Mouse (Mus musculus) spleen, embryonic (tissue): Measurements from ENCODE around the gene Mamdc2.

Experiments
- CTCF ChIA-PET: fragments of 350-600 bp; sonication (Branson Sonifier 250); formaldehyde crosslinking; loops from one replicate; lab custom pipeline; 2022; lab: Charles Lee

Mamdc2 gene

DNA sequence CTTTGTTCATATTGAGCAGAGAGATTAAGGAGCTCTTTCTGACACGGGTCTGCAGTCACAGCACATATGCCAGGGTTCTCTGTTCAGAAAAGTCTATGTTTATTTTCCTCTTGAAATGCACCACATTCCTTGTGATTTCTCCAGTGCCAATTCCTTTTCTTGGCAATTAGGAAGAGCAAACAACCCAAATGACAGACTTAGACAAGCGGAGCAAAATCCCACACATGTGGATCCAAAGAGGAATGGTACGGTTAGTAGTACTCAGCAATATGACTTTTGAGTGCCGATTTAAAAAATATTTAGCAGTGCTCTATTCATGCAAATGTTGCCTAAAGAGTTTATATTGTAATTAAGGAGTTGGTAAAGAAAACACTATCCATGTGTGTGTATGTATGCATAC, 87.7 kb downstream of the Mamdc2 start:
- CTCF ChIA-PET = no interaction called here

DNA sequence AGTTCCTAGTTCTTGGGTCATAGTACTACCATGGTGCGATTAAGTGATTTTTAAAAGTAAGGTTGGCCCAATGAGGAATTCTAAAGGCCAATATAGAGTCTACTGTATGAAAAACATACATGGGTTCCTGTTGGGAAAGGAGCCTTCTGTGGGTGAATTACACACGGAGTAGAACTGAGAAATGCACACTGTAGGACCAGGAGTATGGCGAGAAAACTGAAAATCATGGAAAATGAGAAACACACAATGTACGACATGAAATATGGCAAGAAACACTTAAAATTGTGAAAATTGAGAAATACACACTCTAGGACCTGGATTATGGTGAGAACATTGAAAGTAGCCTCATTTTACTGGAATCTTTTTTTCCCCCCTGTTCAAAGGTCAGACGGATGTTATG, 91.0 kb downstream of the Mamdc2 start:
- CTCF ChIA-PET = interaction anchor here (0.6 kb wide), 1 partner anchor 1126 kb away, joined by 3 read pairs; no protein-coding TSS in a partner anchor

DNA sequence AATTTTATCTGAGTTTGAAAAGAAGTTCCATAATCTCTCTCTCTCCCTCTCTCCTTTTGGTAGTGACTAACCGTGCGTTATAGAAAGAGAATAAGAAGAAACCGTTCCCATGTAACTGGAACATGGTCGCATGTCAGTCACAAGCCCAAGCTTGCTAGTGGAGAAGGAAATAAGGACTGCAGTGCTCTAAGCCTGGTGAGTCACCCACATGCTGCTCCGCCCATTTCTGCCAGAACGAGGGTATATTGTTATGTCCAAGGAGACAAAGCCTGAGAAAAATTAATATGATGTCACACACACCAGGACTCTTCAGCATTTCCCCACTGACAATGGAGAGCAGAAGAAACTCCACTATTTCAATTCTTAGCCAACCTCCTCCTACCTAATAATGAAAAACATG, 93.5 kb downstream of the Mamdc2 start:
- CTCF ChIA-PET = interaction anchor here (0.6 kb wide), 1 partner anchor 201 kb away, joined by 3 read pairs; no protein-coding TSS in a partner anchor

DNA sequence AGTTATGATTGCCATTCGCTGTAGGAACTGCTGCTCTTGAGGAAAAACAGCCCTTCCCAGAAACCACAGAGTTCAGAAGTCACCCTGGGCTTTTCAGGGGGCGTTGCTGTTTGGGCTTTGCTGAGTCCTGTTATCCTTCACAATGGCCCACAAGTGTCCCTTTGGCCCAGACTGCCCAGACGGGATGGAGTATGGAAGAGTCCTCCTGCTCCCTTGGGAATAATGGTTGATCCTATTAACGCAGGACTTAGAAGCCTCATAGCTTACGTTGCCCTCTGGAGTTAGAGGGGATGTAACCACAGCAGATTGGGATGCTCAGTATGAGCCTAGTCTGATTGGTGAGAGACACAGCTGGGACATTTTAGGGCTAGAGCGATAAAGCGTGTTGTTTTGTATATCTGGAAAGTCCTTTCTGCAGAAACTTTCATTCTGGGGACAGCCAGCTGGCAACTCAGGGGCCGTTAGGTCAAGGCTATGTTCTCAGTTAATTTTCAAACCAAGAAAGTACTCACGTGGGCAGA, 94.3 kb downstream of the Mamdc2 start:
- CTCF ChIA-PET = no interaction called here

DNA sequence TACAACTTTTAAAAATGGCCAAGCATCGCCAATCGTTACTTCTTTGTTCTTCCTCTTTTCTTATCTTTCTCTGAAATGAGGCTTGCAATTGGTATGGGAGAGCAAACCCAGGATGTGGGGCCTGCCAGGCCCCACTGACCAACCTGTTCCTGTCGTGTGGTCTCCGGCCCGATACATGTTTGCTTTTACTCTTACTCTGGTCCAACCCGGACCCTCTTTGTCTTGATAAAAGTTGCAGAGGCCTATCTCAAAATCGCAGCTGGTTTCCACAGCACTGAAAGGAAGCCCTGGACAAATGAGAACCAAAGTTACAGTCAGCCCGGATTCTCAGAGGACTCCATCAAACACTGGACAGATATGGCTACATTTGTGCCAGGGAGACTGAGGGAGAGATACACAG, 95.1 kb downstream of the Mamdc2 start:
- CTCF ChIA-PET = no interaction called here

DNA sequence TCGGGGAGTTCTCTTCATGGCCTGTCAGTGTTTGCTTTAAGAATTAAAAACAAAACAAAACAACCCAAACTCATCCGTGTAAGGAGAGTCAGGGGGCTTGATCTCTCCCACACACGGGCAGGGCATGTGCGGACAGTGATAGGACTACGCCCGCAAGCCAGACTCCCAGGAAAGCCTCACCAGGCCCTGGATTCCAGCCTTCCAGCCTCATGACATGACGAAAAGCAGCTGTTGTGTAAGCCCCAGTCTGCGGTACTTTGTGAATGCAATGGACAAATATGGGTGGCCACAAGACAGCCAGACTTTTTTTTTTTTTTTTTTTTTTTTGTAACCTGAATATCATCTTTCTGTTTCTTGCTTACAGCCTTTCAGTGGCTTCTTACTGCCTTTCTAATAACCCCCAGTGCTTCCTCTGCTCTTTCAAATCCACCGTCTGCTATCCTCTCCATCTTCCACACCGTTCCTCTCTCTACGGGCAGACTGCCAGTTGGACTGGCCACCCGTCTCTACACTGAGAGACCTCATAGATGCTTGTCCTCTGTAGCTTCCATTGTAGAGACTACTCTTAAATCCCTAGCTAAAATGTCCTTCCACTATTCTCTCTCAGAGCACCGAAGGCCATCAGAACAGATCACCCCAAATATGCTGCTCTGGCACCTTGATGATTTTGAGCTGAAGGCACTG, 96.3 kb downstream of the Mamdc2 start:
- CTCF ChIA-PET = no interaction called here

DNA sequence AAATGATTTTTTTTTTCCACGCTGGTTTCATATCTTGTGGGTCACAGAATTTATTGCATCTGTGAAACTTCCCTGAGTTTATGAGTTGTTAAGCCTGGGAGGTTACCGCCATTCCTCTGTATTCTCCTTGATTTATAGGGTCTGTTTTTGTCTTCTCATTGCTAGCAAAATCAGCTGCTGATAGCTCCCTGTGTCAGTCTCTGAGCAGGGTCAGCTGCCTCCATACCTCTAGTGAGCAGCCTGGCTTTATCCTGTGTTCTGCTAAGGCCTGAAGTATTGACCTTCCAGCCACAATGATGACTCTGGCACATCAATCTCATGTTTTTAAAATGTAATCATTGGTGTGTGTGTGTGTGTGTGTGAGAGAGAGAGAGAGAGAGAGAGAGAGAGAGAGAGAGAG, 98.3 kb downstream of the Mamdc2 start:
- CTCF ChIA-PET = no interaction called here

DNA sequence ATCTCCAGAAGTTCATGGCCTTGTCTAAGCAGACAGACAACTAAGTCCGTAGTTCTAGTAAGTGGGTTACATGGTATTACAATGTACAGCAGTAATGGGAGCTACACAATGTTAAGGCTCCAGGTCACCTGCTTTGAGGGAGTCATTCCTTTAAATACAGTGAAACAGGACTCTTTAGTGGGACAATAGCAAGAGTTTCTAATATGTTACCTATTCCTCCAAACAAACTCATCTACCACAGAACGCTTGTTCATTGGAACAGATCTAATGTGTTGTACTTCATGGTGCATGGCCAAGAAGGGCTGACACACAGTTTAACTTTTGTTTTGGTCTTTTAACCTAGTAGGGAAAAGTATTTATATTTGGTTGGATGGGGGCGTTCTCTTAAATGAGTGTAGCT, 105.5 kb downstream of the Mamdc2 start:
- CTCF ChIA-PET = no interaction called here

DNA sequence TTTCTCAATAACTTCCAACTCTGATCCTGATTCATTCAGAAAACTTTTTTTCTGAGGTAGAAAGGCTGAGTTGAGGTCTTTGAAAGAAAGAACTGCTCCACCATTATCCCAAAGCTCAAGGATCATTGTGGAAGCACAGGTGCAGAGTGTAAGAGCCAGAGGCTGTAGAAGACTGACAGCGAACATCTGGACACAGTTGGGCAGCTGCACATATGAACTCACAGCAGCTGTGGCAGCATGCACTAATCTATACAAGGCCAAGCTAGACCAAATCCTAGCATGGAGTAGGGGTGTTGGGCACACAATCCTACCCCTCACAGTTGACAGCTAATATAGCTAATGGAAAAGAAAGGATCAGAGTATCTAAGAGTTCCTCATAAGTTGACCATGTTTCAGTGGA, 115.4 kb downstream of the Mamdc2 start:
- CTCF ChIA-PET = no interaction called here

DNA sequence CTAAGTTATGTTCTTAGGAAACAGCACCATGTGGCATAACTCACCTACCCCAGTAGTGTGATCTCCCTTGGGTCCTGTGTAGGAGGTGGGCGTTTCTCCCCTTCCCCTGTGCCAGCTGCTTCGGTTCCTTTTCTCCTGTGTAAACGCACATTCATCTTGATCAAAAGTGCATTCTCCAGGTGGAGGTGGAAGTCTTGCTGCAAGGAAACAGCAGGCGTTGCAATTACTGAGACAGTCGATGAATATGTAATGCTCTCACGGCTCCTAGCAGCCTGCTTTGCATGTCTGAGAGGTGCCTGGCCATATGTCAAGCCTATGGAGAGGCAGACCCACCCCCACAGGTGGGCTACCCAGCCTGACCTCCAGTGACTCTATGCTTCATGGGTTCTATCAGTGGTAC, 117.4 kb downstream of the Mamdc2 start:
- CTCF ChIA-PET = no interaction called here

DNA sequence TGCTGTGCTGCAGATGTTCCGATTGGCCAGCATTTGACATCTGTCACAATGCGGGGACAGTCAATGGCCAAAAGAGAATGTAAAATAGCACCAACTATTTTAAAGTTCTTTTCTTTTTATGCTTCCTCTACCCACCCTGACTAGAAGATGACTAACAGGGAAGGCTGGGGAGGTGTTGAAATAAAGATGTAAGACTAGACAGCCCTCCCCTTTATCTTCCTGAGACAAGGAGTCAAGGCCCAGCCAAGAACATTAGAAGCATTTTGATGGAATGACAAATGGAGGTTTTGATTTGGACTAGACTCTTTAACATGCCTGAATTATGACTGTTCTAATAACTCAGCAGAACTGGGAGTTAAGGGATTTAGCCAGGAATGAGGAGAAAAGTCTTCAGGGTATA, 118.9 kb downstream of the Mamdc2 start:
- CTCF ChIA-PET = no interaction called here

DNA sequence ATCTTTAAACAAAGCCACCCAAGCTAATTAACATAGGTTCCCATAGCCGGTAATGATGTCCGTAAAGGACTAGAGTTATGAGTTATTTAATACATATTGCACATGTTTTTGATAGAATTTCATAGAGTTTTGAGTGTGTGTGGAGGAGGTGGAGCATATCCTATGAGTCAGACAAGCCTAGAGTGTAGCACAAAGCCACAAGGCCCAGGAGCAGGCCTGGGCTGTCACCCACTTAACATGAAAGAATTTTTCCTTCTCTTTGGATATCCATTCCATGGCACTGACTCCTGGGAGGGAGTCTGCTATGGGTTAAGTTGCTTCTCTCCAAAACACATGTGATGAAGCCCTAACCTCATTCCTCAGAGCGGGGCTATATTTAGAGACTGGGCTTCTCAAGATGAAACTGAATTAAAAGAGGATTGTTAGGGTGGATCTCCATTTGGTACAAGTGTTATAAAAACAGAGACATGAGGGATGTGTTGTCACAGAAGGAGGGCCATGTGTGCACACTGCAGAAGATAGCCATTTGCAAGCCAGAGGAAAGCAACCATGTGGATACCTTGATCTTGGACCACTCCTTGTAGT, 121.1 kb downstream of the Mamdc2 start:
- CTCF ChIA-PET = no interaction called here

DNA sequence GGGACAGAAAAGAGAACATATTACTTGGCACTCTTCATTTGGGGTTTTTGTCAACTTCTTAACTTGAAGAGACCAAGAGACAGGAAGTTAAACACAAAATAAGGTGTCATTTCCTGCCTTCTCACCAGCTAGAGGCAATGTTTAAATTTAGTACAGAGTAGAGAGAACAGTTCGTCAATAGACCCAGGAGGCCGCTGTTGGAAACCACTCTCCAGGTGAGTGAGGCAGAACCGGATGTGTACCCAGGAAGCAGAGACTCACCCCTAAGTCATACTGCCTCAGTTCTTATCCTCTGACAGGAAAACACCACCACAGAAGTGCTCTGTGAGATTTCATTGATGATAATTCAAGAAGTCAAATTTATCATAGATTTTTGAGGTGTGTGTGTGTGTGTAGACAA, 125.1 kb downstream of the Mamdc2 start:
- CTCF ChIA-PET = no interaction called here

DNA sequence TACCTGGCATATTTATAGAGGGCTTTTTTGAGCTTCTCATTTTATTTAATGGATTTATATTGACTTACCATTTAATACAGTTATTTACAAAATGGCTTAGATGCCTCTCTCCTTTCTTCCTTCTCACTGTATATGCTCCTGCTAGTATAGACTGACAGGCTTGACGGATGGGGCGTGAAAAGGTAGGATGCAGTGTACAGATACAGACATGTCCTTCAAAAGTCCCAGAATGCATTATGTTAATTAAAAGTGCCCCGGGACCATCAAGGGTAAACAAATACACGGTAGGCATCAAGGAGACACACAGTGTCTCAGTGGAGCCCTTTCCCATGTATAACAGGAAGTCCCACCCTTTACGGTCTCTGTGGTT, 130.3 kb downstream of the Mamdc2 start:
- CTCF ChIA-PET = no interaction called here

DNA sequence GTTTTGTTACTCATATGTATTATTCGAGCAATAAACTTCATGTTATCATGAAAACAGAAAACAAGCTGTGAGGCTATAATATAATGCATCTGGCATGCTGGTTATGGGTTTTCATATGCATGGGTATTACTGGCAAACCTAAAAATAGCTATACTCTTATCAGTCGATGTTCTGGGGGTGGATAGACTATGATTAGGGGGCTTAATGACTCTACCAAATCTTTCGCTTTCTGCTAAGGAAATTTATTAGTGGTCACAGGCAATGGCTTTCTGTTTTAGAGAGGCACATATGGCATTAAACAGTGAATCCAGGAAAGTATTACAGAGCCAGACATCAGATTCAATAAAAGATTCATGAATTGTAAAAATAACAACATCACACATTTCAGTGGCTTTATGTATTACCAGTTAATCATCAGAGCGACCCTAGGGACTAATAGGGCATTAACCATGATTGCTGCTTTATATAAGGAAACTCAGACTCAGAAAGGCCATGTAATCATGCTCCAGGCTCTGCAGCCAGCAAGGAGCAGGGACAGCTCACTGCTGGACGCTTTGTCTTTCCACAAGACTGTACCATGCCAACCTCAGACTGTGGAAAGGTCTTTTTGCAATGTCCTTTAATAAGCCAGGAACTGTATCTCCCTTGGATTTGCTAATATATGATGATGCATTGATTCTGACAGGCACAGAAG, 130.8 kb downstream of the Mamdc2 start:
- CTCF ChIA-PET = no interaction called here

DNA sequence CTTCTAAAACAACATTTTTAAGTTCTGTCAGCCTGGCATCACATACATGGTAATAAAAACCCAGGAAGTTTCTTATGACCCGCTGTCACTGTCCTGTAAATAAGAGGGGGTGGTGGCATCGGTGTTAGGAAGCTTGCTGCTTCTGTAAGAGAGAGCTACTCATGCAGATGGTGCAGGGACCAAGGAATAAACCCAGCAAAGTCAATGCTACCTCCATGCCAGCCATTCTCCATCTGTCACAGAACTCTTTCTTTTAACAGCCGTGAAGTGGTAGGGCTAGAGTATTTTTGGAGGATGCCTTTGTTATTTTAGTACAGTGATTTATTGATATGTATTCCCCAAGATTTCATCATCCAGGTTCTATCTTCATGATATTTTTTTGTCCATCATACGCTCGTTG, 131.4 kb downstream of the Mamdc2 start:
- CTCF ChIA-PET = interaction anchor here (0.7 kb wide), 1 partner anchor 106 kb away, joined by 10 read pairs; no protein-coding TSS in a partner anchor

DNA sequence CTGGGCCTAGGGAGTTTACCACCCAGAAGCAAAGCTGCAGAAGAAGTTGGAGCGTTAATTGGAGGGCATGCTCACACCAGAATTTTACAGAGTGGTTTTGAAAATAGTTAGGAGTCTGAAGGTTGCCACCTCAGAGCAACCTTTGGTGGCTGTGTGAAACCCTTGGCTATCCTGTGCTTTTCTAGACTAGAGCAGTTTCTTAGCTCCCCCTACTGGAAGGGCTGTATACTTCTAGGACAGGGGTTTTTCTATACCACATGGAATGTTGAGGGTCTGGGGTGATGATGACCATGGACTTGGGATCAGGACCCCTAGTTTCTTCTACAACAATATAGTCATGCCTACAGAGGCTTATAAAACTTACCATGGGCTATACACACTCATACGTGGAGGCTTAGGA, 138.3 kb downstream of the Mamdc2 start:
- CTCF ChIA-PET = no interaction called here

DNA sequence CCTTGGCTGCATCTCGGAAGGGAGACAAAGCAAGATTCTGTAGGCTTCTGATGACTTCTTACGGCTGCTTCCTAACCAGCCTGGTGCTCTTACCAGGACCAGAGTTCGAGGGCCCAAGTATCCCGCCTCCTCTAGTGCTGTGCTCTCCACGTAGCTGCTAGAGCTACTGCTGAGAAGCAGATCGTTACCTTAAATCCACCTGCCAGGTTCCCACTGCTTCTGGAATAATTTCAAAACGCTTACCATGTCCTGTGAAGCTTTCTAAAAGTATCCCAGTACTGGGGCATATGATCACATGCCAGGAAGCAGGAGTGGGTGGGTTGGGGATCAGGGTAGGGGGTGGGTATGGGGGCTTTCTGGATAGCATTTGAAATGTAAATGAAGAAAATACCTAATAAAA, 141.6 kb downstream of the Mamdc2 start:
- CTCF ChIA-PET = no interaction called here

DNA sequence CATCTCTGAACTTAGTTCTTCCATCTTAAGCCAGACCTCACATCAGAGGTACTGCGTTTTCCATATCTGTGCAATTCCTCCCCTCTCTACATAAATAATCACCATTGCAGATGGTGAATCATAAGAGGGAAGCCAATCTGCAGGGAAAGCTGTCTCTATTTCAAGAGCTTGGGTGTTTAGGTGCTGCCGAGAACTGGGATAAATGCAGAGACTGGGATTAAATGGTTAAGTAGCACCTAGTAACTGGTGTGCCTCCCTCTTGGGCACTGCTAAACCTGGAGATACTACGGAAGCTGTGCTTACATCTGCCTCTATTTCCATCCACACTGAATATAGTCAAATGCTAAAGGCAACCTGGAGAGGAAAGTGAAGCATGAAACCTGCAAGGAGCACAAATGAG, 148.3 kb downstream of the Mamdc2 start:
- CTCF ChIA-PET = no interaction called here

DNA sequence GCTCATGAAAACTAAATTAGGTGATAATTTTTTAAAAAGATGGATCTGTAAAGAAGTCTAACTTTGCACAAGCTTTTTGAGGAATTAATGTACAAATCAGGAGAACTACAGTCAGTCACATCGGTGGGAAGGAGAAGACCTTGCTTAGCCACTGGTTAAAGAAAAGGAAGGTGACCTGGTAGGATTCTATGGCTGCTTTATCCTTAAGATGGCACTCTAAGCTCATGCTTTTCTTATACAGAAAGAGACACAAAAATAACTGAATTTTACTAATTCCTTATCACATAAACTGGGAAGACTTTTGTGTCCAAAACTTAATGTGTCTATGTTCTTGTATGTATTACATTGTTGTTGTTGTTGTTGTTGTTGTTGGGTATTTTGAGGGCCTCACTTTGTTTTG, 149.3 kb downstream of the Mamdc2 start:
- CTCF ChIA-PET = interaction anchor here (0.7 kb wide), 1 partner anchor 496 kb away, joined by 3 read pairs; no protein-coding TSS in a partner anchor

DNA sequence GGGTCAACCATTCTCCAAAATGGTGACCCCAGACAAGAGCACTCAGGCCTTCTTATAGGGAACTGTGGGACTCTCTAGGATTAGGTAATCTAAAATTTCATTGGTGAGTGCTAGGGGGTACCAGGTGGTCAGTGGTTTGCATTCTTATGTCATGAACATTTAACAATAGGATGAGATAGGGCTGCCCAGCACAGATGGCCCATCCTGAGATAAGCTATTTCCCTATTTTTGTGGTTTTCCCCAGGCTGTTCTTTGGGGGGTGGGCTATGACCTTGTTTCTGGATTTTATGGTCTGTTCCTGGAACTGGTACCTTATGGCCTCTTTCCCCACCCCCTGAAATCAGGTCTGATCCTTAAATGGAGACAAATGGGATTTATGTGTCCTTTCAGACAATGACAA, 151.1 kb downstream of the Mamdc2 start:
- CTCF ChIA-PET = no interaction called here

DNA sequence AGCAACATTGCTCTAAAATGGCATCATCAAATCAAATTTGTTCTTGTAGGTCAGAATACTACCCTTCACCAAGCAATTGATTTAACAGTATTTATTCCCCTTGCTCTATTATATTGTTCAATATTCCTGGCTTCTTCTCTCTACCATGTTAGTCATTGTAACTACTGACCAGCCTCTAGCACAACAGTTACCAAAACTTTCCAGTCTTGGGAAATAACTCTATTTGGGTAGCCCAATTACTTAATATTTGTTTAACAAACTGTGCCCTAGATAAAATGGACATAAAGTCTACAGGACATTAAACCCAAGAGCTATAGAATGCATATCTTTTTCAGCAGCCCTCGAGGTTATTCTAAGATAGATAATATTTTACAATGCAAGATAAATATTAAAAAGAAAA, 159.0 kb downstream of the Mamdc2 start:
- CTCF ChIA-PET = no interaction called here
